Mouse (Mus musculus): ENCODE data around the gene Terf2. TPM values are rescaled to one million over a fixed set of nuclear protein-coding genes. Genes with fewer than 3 reads are reported as not detected.

Terf2 gene
- polyA plus RNA-seq (2015; fragmentation: Nextera tagmentation; extraction: Ambion mirVana): 6.9 and 7.3 TPM in 2 replicates

GRCm38 (mm10) chr8:107096366-107097036, at the start of gene Terf2:
TSS of gene Terf2 (minus strand) at chr8:107096547.
- peak within 1 kb of the TSS; percentile 87 for H3K9ac ChIP-seq (replicated peaks)
- DNase-seq: peak; percentile 92

DNA sequence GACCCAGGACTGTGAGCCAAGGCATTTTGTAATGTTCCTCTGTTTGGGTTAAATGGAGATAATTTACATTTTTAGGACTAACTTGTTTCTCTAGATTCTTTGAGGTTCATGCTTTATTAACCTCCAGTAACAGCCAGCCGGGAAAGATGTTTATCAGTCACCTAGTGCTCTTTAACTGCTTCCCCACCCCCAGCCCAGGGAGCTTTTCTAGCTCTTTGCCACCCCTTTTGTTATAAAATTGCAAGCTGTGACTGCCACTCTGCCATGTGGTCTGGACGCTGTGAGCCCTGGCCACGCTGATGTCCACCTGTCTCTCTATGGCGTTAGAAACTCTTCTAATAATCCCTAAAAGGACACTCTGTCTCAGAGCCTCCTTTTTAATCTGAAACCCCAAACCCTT, 47.2 kb upstream of the Terf2 start:
- no peak overlapping the region for H3K4me2 ChIP-seq (ENCODE audit: low read depth, low read length)
- H3K9me3 ChIP-seq (ENCODE audit: low read length): no peaks in the 10 kb centered on the region
- peaks cover 9% of the 10 kb centered on the region for H3K4me1 ChIP-seq (ENCODE audit: insufficient read depth)
- DNase-seq (no peak), ATAC-seq (no peak)
- H3K27me3 ChIP-seq (ENCODE audit: insufficient read depth, low read length): no peaks in the 10 kb centered on the region
- no peaks in the 10 kb centered on the region for H3K36me3 ChIP-seq (replicated peaks; ENCODE audit: insufficient read depth, low read length)
- TF ChIP-seq EP300 (IDR thresholded peaks at IDR 0.05; ENCODE audit: low read depth) (no peak), CTCF (IDR thresholded peaks at IDR 0.05; ENCODE audit: low read depth) (no peak)
- H3K27ac ChIP-seq (ENCODE audit: low read depth): no peak overlapping the region
- WGBS (ENCODE audit: insufficient replicate concordance): 60% methylated on average over 4 of the region's 4 CpGs
- no peak overlapping the region for H3K9ac ChIP-seq (replicated peaks)
- no peak overlapping the region for H3K4me3 ChIP-seq (ENCODE audit: low read depth, low read length)

More at GRCm38 (mm10) chr8:107096366-107097036, at the start of gene Terf2:
- H3K27ac ChIP-seq (ENCODE audit: low read depth): peak within 1 kb of the TSS; percentile 95
- H3K36me3 ChIP-seq (replicated peaks; ENCODE audit: insufficient read depth, low read length): peaks cover 13% of the 10 kb centered on the region; the same call in 1 of the 2 replicates
- H3K27me3 ChIP-seq (ENCODE audit: insufficient read depth, low read length): no peaks in the 10 kb centered on the region
- WGBS (ENCODE audit: insufficient replicate concordance): 4% methylated on average over 33 of the region's 39 CpGs
- peak within 1 kb of the TSS; percentile 76 for H3K4me3 ChIP-seq (ENCODE audit: low read depth, low read length)
- H3K4me1 ChIP-seq (ENCODE audit: insufficient read depth): peaks cover 13% of the 10 kb centered on the region
- no peaks in the 10 kb centered on the region for H3K9me3 ChIP-seq (ENCODE audit: low read length)
- TF ChIP-seq CTCF (IDR thresholded peaks at IDR 0.05; ENCODE audit: low read depth): no peak
- TF ChIP-seq EP300 (IDR thresholded peaks at IDR 0.05; ENCODE audit: low read depth): no peak
- ATAC-seq: peak; percentile 92
- peak within 1 kb of the TSS; percentile 76 for H3K4me2 ChIP-seq (ENCODE audit: low read depth, low read length)

DNA sequence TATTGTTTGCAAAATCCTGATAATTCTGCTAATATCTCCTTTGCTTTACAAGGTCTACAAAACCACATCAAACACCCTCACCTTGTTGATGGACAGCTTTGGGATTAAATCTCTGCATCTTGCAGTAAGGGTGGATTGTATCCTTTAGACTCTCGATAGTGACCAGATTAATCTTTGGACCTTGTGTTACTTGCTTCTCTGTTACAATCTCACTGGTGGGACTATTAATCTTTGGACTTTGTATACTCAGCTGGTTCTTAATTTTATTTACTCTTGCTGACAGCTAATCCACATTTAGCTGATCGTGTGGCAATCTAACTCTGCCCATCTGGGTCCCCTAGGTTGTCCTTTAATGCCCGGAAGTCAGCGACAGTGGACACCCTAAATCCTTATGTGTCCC, 46.2 kb upstream of the Terf2 start:
- no peak; the same call in 1 of the 2 replicates for ATAC-seq
- Histone ChIP-seq H3K4me1 (ENCODE audit: insufficient read depth) (peaks cover 9% of the 10 kb centered on the region), H3K9me3 (ENCODE audit: low read length) (no peaks in the 10 kb centered on the region), H3K27ac (ENCODE audit: low read depth) (no peak overlapping the region), H3K4me2 (ENCODE audit: low read depth, low read length) (no peak overlapping the region), H3K9ac (replicated peaks) (no peak overlapping the region), H3K36me3 (replicated peaks; ENCODE audit: insufficient read depth, low read length) (no peaks in the 10 kb centered on the region), H3K4me3 (ENCODE audit: low read depth, low read length) (no peak overlapping the region), H3K27me3 (ENCODE audit: insufficient read depth, low read length) (no peaks in the 10 kb centered on the region)
- no peak for DNase-seq
- TF ChIP-seq EP300 (IDR thresholded peaks at IDR 0.05; ENCODE audit: low read depth) (no peak), CTCF (IDR thresholded peaks at IDR 0.05; ENCODE audit: low read depth) (no peak)
- 74% methylated on average over 4 of the region's 4 CpGs for WGBS (ENCODE audit: insufficient replicate concordance)

- Histone ChIP-seq H3K27ac (ENCODE audit: low read depth) (peak overlapping the region; percentile 22; the same call in 1 of the 2 replicates), H3K9me3 (ENCODE audit: low read length) (no peaks in the 10 kb centered on the region), H3K36me3 (replicated peaks; ENCODE audit: insufficient read depth, low read length) (no peaks in the 10 kb centered on the region), H3K9ac (replicated peaks) (no peak overlapping the region), H3K27me3 (ENCODE audit: insufficient read depth, low read length) (no peaks in the 10 kb centered on the region), H3K4me3 (ENCODE audit: low read depth, low read length) (no peak overlapping the region), H3K4me1 (ENCODE audit: insufficient read depth) (peaks cover 9% of the 10 kb centered on the region), H3K4me2 (ENCODE audit: low read depth, low read length) (0 out of 2 replicates have a peak overlapping the region, but pooled peaks have one; percentile 7)
- no peak for DNase-seq
- ATAC-seq: peak; percentile 59; the same call in 1 of the 2 replicates
- TF ChIP-seq CTCF (IDR thresholded peaks at IDR 0.05; ENCODE audit: low read depth) (no peak), EP300 (IDR thresholded peaks at IDR 0.05; ENCODE audit: low read depth) (no peak)
- 51% methylated on average over 13 of the region's 13 CpGs for WGBS (ENCODE audit: insufficient replicate concordance)
These were observed 43.5 kb upstream of the Terf2 start for GRCm38 (mm10) chr8:107139704-107140470.

- DNase-seq (no peak), ATAC-seq (no peak)
- no peak overlapping the region for H3K4me2 ChIP-seq (ENCODE audit: low read depth, low read length)
- H3K4me3 ChIP-seq (ENCODE audit: low read depth, low read length): no peak overlapping the region
- peaks cover 9% of the 10 kb centered on the region for H3K4me1 ChIP-seq (ENCODE audit: insufficient read depth)
- WGBS (ENCODE audit: insufficient replicate concordance): 84% methylated on average over 5 of the region's 5 CpGs
- no peaks in the 10 kb centered on the region for H3K36me3 ChIP-seq (replicated peaks; ENCODE audit: insufficient read depth, low read length)
- no peak overlapping the region for H3K9ac ChIP-seq (replicated peaks)
- TF ChIP-seq EP300 (IDR thresholded peaks at IDR 0.05; ENCODE audit: low read depth) (no peak), CTCF (IDR thresholded peaks at IDR 0.05; ENCODE audit: low read depth) (no peak)
- H3K27ac ChIP-seq (ENCODE audit: low read depth): no peak overlapping the region
- no peaks in the 10 kb centered on the region for H3K9me3 ChIP-seq (ENCODE audit: low read length)
- H3K27me3 ChIP-seq (ENCODE audit: insufficient read depth, low read length): no peaks in the 10 kb centered on the region
These were observed 42.0 kb upstream of the Terf2 start for GRCm38 (mm10) chr8:107138338-107138737.

DNA sequence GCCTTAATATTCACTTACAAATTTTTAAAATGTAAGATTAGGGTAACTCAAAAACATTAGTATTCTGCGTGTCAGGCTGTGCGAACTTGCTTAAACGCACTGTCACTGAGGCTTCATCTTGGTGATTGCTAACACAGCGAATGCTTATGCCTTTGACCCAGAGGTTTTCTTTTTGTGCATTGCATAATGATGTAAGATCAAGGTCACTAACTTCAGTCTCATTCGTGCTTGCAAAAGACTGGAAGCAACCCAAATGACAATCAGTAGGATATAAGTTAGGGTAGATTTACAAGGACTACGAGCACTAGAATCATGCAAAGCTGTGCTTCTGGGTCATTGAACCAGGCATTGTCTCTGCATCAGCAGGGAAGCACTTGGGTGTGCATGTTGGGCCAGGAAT, 41.2 kb upstream of the Terf2 start:
- H3K9ac ChIP-seq (replicated peaks): no peak overlapping the region
- DNase-seq (no peak), ATAC-seq (no peak; the same call in 1 of the 2 replicates)
- H3K4me3 ChIP-seq (ENCODE audit: low read depth, low read length): no peak overlapping the region
- H3K4me2 ChIP-seq (ENCODE audit: low read depth, low read length): no peak overlapping the region
- no peaks in the 10 kb centered on the region for H3K9me3 ChIP-seq (ENCODE audit: low read length)
- no peak overlapping the region for H3K27ac ChIP-seq (ENCODE audit: low read depth)
- WGBS (ENCODE audit: insufficient replicate concordance): 68% methylated on average over 6 of the region's 6 CpGs
- H3K36me3 ChIP-seq (replicated peaks; ENCODE audit: insufficient read depth, low read length): no peaks in the 10 kb centered on the region
- peaks cover 9% of the 10 kb centered on the region for H3K4me1 ChIP-seq (ENCODE audit: insufficient read depth)
- TF ChIP-seq CTCF (IDR thresholded peaks at IDR 0.05; ENCODE audit: low read depth): no peak
- H3K27me3 ChIP-seq (ENCODE audit: insufficient read depth, low read length): no peaks in the 10 kb centered on the region

Data from liver, postnatal 0 days (tissue).